In genomic region chr6:119792562-119792961, GRCm38 (mm10) we compare ENCODE assay signal across 9 mouse cellular contexts. TPM values are rescaled to one million over a fixed set of nuclear protein-coding genes. Genes with fewer than 3 reads are reported as not detected.
DNase-seq lines count a peak whose midpoint lies in the region; ATAC-seq and TF ChIP-seq lines count a peak whose summit lies in the region.
"Had no signal": no experiment of that assay in that cellular context is flagged by ENCODE, and none has a peak within 500 bp of the region (broad histone marks: within the 10 kb centered on the region; RNA-seq: fewer than 3 reads in every experiment).

No protein-coding gene starts in this region.

- peaks cover 14% of the 10 kb centered on the region for H3K36me3 ChIP-seq in liver, adult 2 months (ENCODE audit: control insufficient read depth, insufficient read depth, low read length)
- H3K36me3 ChIP-seq: hindbrain, embryonic 15.5 days had no signal

- TF ChIP-seq CTCF in liver, adult 2 months (IDR thresholded peaks at IDR 0.05; ENCODE audit: low read depth, low read length), result peak; percentile 48

- H3K4me3 ChIP-seq in liver, adult 2 months (ENCODE audit: insufficient read depth, low read depth, low read length), result no peak overlapping the region
- H3K4me3 ChIP-seq: hindbrain, embryonic 15.5 days had no signal

- peak; percentile 56 for ATAC-seq in inflammation-experienced regulatory T-cells, adult 6 months
- no peak for ATAC-seq in monocyte, adult 5-6 weeks (replicated peaks; ENCODE audit: insufficient number of reproducible peaks, low FRiP score, low TSS enrichment, poor library complexity, severe bottlenecking)

- no peaks in the 10 kb centered on the region for H3K27me3 ChIP-seq in liver, adult 2 months (ENCODE audit: control insufficient read depth, insufficient read depth, low read length)
- H3K27me3 ChIP-seq: hindbrain, embryonic 15.5 days had no signal

- no peak overlapping the region for H3K9ac ChIP-seq in liver, adult 2 months (ENCODE audit: low read depth, low read length)
- H3K9ac ChIP-seq: hindbrain, embryonic 15.5 days had no signal

- no peak for TF ChIP-seq POLR2A in liver, adult 2 months (IDR thresholded peaks at IDR 0.05; ENCODE audit: extremely low read depth, insufficient read depth, low read length)

- H3K79me2 ChIP-seq in liver, adult 2 months (ENCODE audit: control insufficient read depth, insufficient read depth, low read length), result peaks cover 8% of the 10 kb centered on the region; the same call in 1 of the 2 replicates

- WGBS in liver, adult 2 months, result 25% methylated on average over 2 of the region's 2 CpGs

- H3K27ac ChIP-seq in liver, adult 2 months (replicated peaks; ENCODE audit: insufficient read depth, low read depth, low read length), result no peak overlapping the region
- H3K27ac ChIP-seq: hindbrain, embryonic 15.5 days had no signal

- no peaks in the 10 kb centered on the region for H3K4me1 ChIP-seq in liver, adult 2 months (ENCODE audit: control insufficient read depth, insufficient read depth, low read length)
- H3K4me1 ChIP-seq: hindbrain, embryonic 15.5 days had no signal

- DNase-seq in urinary bladder, postnatal 14 days (ENCODE audit: low spot score), result peak; percentile 58
- DNase-seq in urinary bladder, adult 2 months (ENCODE audit: low spot score), result no peak
- peak; percentile 38 to 65 for DNase-seq in adrenal gland, adult 18-20 months (ENCODE audit: low spot score in 2 of 2)
- DNase-seq in embryo, embryonic 10 days (ENCODE audit: low spot score), result peak; percentile 79
- DNase-seq in liver, adult 2 months (ENCODE audit: extremely low read depth, low read depth, low spot score), result peak; percentile 51
- peak; percentile 58 to 67 for DNase-seq in right cerebral cortex, adult 2 months (ENCODE audit: low spot score in 2 of 2)

RNA-seq across cellular contexts. Expression of gene Erc1, which starts 55.4 kb away (rescaled TPM):
- 10.6 and 13.7 TPM in 2 replicates for polyA plus RNA-seq in urinary bladder, adult 2 months (2012; rRNA removed)
- 10 to 100 TPM; 18.0 to 18.7 TPM for total RNA-seq in adrenal gland, adult 18-20 months (2021)
- 1 to 10 TPM; 6.8 to 7.8 (median 7.3) TPM for polyA plus RNA-seq in inflammation-experienced regulatory T-cells, adult 6 months (2017; shearing (Covaris generic))
- 13.9 and 14.2 TPM in 2 replicates for total RNA-seq in liver, adult 2 months (2014; rRNA removed)
- polyA plus RNA-seq in liver, adult 2 months (2012; rRNA removed), result 6.3 and 6.7 TPM in 2 replicates
- 4.2 to 6.7 TPM (median 6.1 TPM) in 3 replicates for total RNA-seq in monocyte, adult 5-6 weeks (2017)
